Mouse (Mus musculus): ENCODE results near the gene Zfpm1. TPM values are rescaled to one million over a fixed set of nuclear protein-coding genes. Genes with fewer than 3 reads are reported as not detected.

Zfpm1 gene
- polyA plus RNA-seq, 1 experiment, result 32.1 TPM

GRCm38 (mm10) chr8:122360696-122361416, 78.9 kb downstream of the Zfpm1 start, which contains the start of gene Trhr2:
Gene Trhr2, minus strand, starts transcription at chr8:122360746.
- no peak within 1 kb of the TSS for H3K27ac ChIP-seq (ENCODE audit: insufficient read depth, low read length)
- H3K4me1 ChIP-seq (ENCODE audit: control insufficient read depth, insufficient read depth, low read length), result peaks cover 3% of the 10 kb centered on the region
- no peak within 1 kb of the TSS for H3K4me3 ChIP-seq (ENCODE audit: insufficient read depth, low read length)
- TF ChIP-seq CTCF (IDR thresholded peaks at IDR 0.05; ENCODE audit: extremely low read depth, insufficient read depth, low read length) (no peak), POLR2A (IDR thresholded peaks at IDR 0.05; ENCODE audit: extremely low read depth, insufficient read depth, low read length) (no peak)

GRCm38 (mm10) chr8:122362271-122362670, 80.3 kb downstream of the Zfpm1 start:
- no peak for TF ChIP-seq CTCF (IDR thresholded peaks at IDR 0.05; ENCODE audit: extremely low read depth, insufficient read depth, low read length)
- no peak for TF ChIP-seq POLR2A (IDR thresholded peaks at IDR 0.05; ENCODE audit: extremely low read depth, insufficient read depth, low read length)
- Histone ChIP-seq H3K27ac (ENCODE audit: insufficient read depth, low read length) (no peak overlapping the region), H3K4me3 (ENCODE audit: insufficient read depth, low read length) (peak overlapping the region; percentile 14), H3K4me1 (ENCODE audit: control insufficient read depth, insufficient read depth, low read length) (peaks cover 1% of the 10 kb centered on the region)

GRCm38 (mm10) chr8:122362967-122363366, 81.0 kb downstream of the Zfpm1 start:
- no peak overlapping the region for H3K27ac ChIP-seq (ENCODE audit: insufficient read depth, low read length)
- peaks cover 1% of the 10 kb centered on the region for H3K4me1 ChIP-seq (ENCODE audit: control insufficient read depth, insufficient read depth, low read length)
- no peak for TF ChIP-seq CTCF (IDR thresholded peaks at IDR 0.05; ENCODE audit: extremely low read depth, insufficient read depth, low read length)
- no peak for TF ChIP-seq POLR2A (IDR thresholded peaks at IDR 0.05; ENCODE audit: extremely low read depth, insufficient read depth, low read length)
- H3K4me3 ChIP-seq (ENCODE audit: insufficient read depth, low read length), result no peak overlapping the region; the same call in 1 of the 2 replicates

- no peak overlapping the region for H3K27ac ChIP-seq (ENCODE audit: insufficient read depth, low read length)
- TF ChIP-seq CTCF (IDR thresholded peaks at IDR 0.05; ENCODE audit: extremely low read depth, insufficient read depth, low read length), result no peak
- no peak for TF ChIP-seq POLR2A (IDR thresholded peaks at IDR 0.05; ENCODE audit: extremely low read depth, insufficient read depth, low read length)
Observed at GRCm38 (mm10) chr8:122368494-122368893, 86.6 kb downstream of the Zfpm1 start.

GRCm38 (mm10) chr8:122369665-122370064, 87.7 kb downstream of the Zfpm1 start:
- no peak for TF ChIP-seq POLR2A (IDR thresholded peaks at IDR 0.05; ENCODE audit: extremely low read depth, insufficient read depth, low read length)
- TF ChIP-seq CTCF (IDR thresholded peaks at IDR 0.05; ENCODE audit: extremely low read depth, insufficient read depth, low read length), result peak; percentile 88
- H3K4me1 ChIP-seq (ENCODE audit: control insufficient read depth, insufficient read depth, low read length), result peaks cover 3% of the 10 kb centered on the region

More at GRCm38 (mm10) chr8:122368494-122368893, 86.6 kb downstream of the Zfpm1 start:
- Histone ChIP-seq H3K4me3 (ENCODE audit: insufficient read depth, low read length) (no peak overlapping the region), H3K4me1 (ENCODE audit: control insufficient read depth, insufficient read depth, low read length) (peaks cover 3% of the 10 kb centered on the region)

GRCm38 (mm10) chr8:122371706-122372105, 89.8 kb downstream of the Zfpm1 start:
- TF ChIP-seq POLR2A (IDR thresholded peaks at IDR 0.05; ENCODE audit: extremely low read depth, insufficient read depth, low read length) (no peak), CTCF (IDR thresholded peaks at IDR 0.05; ENCODE audit: extremely low read depth, insufficient read depth, low read length) (no peak)

More at GRCm38 (mm10) chr8:122369665-122370064, 87.7 kb downstream of the Zfpm1 start:
- H3K27ac ChIP-seq (ENCODE audit: insufficient read depth, low read length), result no peak overlapping the region
- no peak overlapping the region for H3K4me3 ChIP-seq (ENCODE audit: insufficient read depth, low read length)

GRCm38 (mm10) chr8:122375320-122375719, 93.4 kb downstream of the Zfpm1 start:
- TF ChIP-seq POLR2A (IDR thresholded peaks at IDR 0.05; ENCODE audit: extremely low read depth, insufficient read depth, low read length), result no peak
- TF ChIP-seq CTCF (IDR thresholded peaks at IDR 0.05; ENCODE audit: extremely low read depth, insufficient read depth, low read length), result no peak
- no peaks in the 10 kb centered on the region for H3K4me1 ChIP-seq (ENCODE audit: control insufficient read depth, insufficient read depth, low read length)
- H3K4me3 ChIP-seq (ENCODE audit: insufficient read depth, low read length), result no peak overlapping the region
- no peak overlapping the region for H3K27ac ChIP-seq (ENCODE audit: insufficient read depth, low read length)

More at GRCm38 (mm10) chr8:122371706-122372105, 89.8 kb downstream of the Zfpm1 start:
- no peak overlapping the region for H3K27ac ChIP-seq (ENCODE audit: insufficient read depth, low read length)
- H3K4me1 ChIP-seq (ENCODE audit: control insufficient read depth, insufficient read depth, low read length), result peaks cover 3% of the 10 kb centered on the region
- H3K4me3 ChIP-seq (ENCODE audit: insufficient read depth, low read length), result no peak overlapping the region

GRCm38 (mm10) chr8:122375751-122376364, 93.9 kb downstream of the Zfpm1 start:
- no peaks in the 10 kb centered on the region; the same call in 1 of the 2 replicates for H3K4me1 ChIP-seq (ENCODE audit: control insufficient read depth, insufficient read depth, low read length)
- no peak overlapping the region for H3K27ac ChIP-seq (ENCODE audit: insufficient read depth, low read length)
- no peak for TF ChIP-seq CTCF (IDR thresholded peaks at IDR 0.05; ENCODE audit: extremely low read depth, insufficient read depth, low read length)
- TF ChIP-seq POLR2A (IDR thresholded peaks at IDR 0.05; ENCODE audit: extremely low read depth, insufficient read depth, low read length), result no peak
- peak overlapping the region; percentile 64 for H3K4me3 ChIP-seq (ENCODE audit: insufficient read depth, low read length)

- peaks cover 2% of the 10 kb centered on the region; the same call in 1 of the 2 replicates for H3K4me1 ChIP-seq (ENCODE audit: control insufficient read depth, insufficient read depth, low read length)
- peak within 1 kb of the TSS; percentile 64 for H3K4me3 ChIP-seq (ENCODE audit: insufficient read depth, low read length)
- peak within 1 kb of the TSS; percentile 70; the same call in 1 of the 2 replicates for H3K27ac ChIP-seq (ENCODE audit: insufficient read depth, low read length)
- TF ChIP-seq CTCF (IDR thresholded peaks at IDR 0.05; ENCODE audit: extremely low read depth, insufficient read depth, low read length) (no peak), POLR2A (IDR thresholded peaks at IDR 0.05; ENCODE audit: extremely low read depth, insufficient read depth, low read length) (peak; percentile 87)
Observed at GRCm38 (mm10) chr8:122376365-122377231, 94.7 kb downstream of the Zfpm1 start, which contains the start of gene Zc3h18. Gene Zc3h18, plus strand, starts transcription at chr8:122376609.

All from cortical plate, adult 2 months (tissue).